Mouse (Mus musculus) megakaryocyte, embryonic 14.5 days (primary cell): ENCODE measurements around the gene Maea.

Experiments used
- FLI1 ChIP-seq: IDR thresholded peaks from 2 replicates; pipeline ENCODE4 v1.6.1; 2012; ENCODE audit warnings: low read length, inconsistent platforms, mixed read lengths
- GATA1 ChIP-seq: IDR thresholded peaks from 3 replicates; pipeline ENCODE4 v1.6.1; 2012; ENCODE audit warnings: mixed read lengths, low read length, inconsistent platforms, borderline replicate concordance

- TF ChIP-seq GATA1 (no peak), FLI1 (no peak)
Observed at GRCm38 (mm10) chr5:33342821-33343220, 7.5 kb downstream of the Maea start.
